Mouse (Mus musculus): ENCODE data around the gene Rab19.
"Not testable (repeated sequence)": the region's sequence is repeated elsewhere in the genome, so short reads cannot be mapped to it uniquely, and the experiment has no call there.

Gene Rab19

DNA sequence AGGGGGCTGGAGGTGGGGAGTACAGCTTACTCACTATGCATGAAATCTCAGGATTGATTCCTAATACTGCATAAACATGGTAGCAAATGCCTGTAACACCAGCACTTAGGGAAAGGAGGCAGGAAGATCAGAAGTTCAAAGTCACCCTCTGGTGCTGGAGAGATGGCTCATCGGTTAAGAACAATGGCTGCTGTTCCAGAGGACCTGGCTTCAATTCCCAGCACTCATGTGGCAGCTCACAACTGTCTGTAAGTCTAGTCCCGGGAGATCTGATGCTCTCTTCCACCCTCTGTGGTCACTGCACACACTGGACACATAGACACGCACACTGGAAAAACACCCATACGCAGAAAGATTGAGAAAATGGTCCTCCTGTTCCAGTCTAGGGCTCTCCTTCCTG lies 52.2 kb downstream of the Rab19 start:
- no peak for DNase-seq

DNA sequence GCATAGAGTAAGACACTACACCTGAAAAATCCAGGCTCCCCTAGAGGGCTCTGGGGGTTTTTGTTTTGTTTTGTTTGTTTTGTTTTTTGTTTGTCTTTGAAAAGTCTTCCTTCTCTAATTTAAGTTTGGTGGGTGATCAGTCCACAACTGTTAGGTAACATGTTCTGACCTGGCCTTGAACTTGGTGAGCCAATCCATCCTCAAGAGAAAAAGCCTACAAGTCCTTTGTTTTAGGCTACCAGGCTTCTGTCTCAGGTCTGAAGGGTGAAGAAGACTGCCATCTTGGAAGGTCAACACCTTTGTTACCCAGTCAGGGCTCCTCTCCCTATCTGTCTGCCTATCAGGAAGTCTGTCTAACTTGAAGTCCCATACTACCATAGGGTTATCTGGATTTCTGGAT lies 52.7 kb downstream of the Rab19 start:
- no peak for DNase-seq

DNA sequence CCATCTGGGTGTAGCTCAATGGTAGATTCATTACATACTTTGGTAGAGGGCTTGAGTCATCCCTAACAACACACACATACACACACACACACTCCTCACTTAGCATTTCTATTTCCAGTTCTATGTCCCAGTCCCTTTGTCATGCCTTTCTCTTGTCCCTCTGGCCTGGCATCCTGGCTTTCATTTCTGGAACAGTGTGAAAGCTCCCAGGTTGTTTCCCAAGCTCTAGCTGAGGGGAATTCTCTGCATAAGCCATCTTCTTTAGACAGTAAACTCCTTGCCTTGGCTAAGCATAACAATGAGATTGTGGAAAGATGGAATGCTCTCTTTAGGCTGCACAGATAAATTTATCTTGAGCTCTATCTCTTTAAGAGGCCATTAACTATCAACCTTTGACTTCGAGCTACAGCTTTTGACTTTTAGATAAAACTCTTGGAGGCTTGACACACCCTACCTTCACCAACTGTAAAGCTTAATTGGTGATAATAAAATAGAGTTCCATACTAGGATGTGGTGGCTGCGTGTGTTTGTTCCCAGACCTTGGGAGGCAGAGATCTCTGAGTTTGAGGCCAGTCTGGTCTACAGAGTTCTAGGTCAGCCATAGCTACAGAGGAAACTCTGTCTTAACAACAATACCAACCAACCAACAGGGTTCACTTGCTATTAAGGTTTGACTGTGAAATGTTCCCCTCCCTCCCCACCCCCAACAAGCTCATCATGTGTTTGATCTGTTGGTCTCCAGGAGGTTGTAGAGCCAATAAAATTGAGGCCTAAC lies 53.3 kb downstream of the Rab19 start:
- DNase-seq, result no peak

DNA sequence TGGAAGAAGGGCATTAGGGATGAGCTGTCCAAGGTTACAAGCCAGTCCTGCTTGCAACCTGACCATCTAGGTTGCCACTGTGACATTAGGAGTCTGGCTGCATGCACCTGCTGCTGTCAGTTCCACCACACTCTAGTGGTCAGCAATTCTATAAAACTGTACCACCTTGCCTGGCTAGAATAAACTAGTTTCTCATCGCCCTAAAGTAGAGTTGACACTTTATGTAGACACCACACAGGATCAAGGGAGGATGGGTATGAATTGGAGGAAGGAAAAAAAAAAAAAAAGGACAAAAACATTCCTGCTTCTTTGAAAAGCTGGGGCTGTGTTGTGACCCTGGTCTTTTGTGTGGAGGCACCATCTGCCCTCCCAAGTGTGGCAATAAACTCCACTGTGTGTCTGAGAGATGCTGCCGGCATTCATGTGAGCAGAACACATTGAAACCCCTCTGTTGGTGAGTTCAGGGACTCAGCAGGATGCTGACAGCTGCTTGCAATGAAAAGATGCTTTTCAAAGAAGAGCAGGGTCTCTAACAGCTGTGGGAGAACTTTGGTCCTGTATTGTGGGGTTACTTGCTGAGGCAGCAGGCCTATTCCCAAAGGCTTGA lies 54.0 kb downstream of the Rab19 start:
- no peak for DNase-seq

DNA sequence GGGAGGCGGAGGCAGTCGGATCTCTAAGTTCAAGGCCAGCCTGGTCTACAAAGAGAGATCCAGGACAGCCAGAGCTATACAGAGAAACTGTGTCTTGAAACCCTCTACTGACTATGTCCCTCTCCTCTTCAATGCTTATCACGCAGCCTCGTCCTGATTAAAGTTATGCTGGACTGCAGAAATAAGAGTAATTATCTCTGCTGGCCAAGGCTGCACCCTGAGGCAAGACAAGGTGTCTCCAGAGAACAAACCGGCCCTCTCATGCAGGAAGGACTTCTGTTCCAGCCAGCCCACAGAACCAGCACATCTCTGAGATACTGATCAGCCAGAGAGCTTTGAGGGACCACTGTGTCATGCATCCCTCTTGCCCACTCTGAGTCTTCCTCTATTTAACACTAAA lies 54.9 kb downstream of the Rab19 start:
- DNase-seq, result no peak

DNA sequence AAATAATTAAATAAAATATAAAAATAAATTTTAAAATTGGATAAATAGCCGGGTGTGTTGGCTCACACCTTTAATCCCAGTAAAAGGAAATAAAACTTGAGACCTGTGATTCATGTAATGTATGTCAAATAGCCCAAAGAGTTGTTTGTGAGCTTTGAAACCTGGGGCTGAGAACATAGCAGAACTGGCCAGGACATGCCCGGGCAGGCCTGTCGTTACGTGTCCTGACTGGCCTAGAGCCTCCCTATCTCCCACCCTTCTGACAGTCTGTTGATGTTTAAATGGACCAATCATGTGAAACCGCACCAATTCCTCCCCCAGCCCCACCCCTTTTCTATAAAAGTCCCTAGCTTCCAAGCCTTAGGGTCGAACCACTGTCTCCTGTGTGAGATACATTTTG lies 56.5 kb downstream of the Rab19 start:
- DNase-seq, result not testable (repeated sequence)

All from B cell, adult 2 months (primary cell).